Mouse (Mus musculus): Measurements from ENCODE around the gene Ubac1.

The Ubac1 gene

GRCm38 (mm10) chr2:25969319-25969718 lies 52.2 kb downstream of the Ubac1 start:
- no peak for DNase-seq (ENCODE audit: low spot score)

GRCm38 (mm10) chr2:25949291-25949690 lies 72.3 kb downstream of the Ubac1 start:
- no peak for DNase-seq (ENCODE audit: low spot score)
